Mouse (Mus musculus) heart, adult 2 months (tissue): ENCODE data around the gene Spag16. TPM values are rescaled to one million over a fixed set of nuclear protein-coding genes. Genes with fewer than 3 reads are reported as not detected.

ENCODE experiments used
- DNase-seq, 2 experiments: peaks; one replicate each; pipeline ENCODE4 v3.0.0; 2021
- H3K27ac ChIP-seq: fragments of 200-600 bp; 2 replicates; pipeline ENCODE4 v1.8.1; 2022
- H3K27me3 ChIP-seq: fragments of 200-500 bp; 2 replicates; pipeline ENCODE4 v1.6.1; 2012; ENCODE audit warnings: mild to moderate bottlenecking, low read length, inconsistent platforms, mixed read lengths; ENCODE audit not compliant: control insufficient read depth, insufficient read depth
- H3K36me3 ChIP-seq: fragments of 200-500 bp; 2 replicates; pipeline ENCODE4 v1.6.1; 2012; ENCODE audit warnings: low read length, inconsistent platforms; ENCODE audit not compliant: control insufficient read depth, insufficient read depth
- H3K4me1 ChIP-seq: fragments of 200-500 bp; 2 replicates; pipeline ENCODE4 v1.6.1; 2011; ENCODE audit warnings: low read length; ENCODE audit not compliant: control insufficient read depth, insufficient read depth
- H3K4me3 ChIP-seq: fragments of 200-600 bp; 2 replicates; pipeline ENCODE4 v1.8.1; 2022
- H3K79me2 ChIP-seq: fragments of 200-500 bp; replicated peaks from 2 replicates; pipeline ENCODE4 v1.6.1; 2012; ENCODE audit warnings: mild to moderate bottlenecking, inconsistent platforms, low read length, moderate library complexity, mixed read lengths; ENCODE audit not compliant: control insufficient read depth, insufficient read depth
- H3K9ac ChIP-seq: fragments of 200-500 bp; 2 replicates; pipeline ENCODE4 v1.6.1; 2012; ENCODE audit warnings: low read depth, mild to moderate bottlenecking, control low read depth, inconsistent platforms, low read length, mixed read lengths
- CTCF ChIP-seq: fragments of 200-600 bp; IDR thresholded peaks from 2 replicates; pipeline ENCODE4 v1.8.1; 2022; ENCODE audit warnings: antibody characterized with exemption, mild to moderate bottlenecking, moderate library complexity
- EP300 ChIP-seq: fragments of 200-500 bp; IDR thresholded peaks from 2 replicates; pipeline ENCODE4 v1.6.1; 2011; ENCODE audit warnings: low read depth, low read length, control low read depth; ENCODE audit not compliant: insufficient read depth
- POLR2A ChIP-seq: fragments of 200-500 bp; IDR thresholded peaks from 2 replicates; pipeline ENCODE4 v1.6.1; 2011; ENCODE audit warnings: mild to moderate bottlenecking, low read depth, low read length, control low read depth; ENCODE audit not compliant: insufficient read depth
- WGBS: fragments of 180-500 bp; shearing (Covaris S2); methylation state at CpG from one replicate; pipeline ENCODE4 v1.1.7; 2018; 5-methylcytosine and 5-hydroxymethylcytosine counted together
- intact Hi-C: fragments of 180-260 bp; cut with DNase I; formaldehyde crosslinking; loops from one replicate; pipeline ENCODE4 v1.15.1; 2025
- polyA plus RNA-seq: library from polyadenylated mRNA; depleted of rRNA; stranded (reverse); fragments of >200 nt; gene quantifications from 2 replicates; pipeline ENCODE4 v1.2.3, GENCODE M21; 2012
- total RNA-seq, 2 experiments: library from RNA; stranded (reverse); gene quantifications; 2 replicates each; pipeline ENCODE4 v1.2.3; 2021

Spag16 gene
- total and polyA plus RNA-seq, 3 experiments: 0.47 TPM; not detected in 2

GRCm38 (mm10) chr1:70272753-70273152 is 446.0 kb downstream of the Spag16 start:
- no peaks in the 10 kb centered on the region for H3K27me3 ChIP-seq
- WGBS: 57% methylated on average over 2 of the region's 2 CpGs
- intact Hi-C loops: no loop called here
- no peaks in the 10 kb centered on the region for H3K36me3 ChIP-seq
- H3K4me3 ChIP-seq: no peak overlapping the region
- TF ChIP-seq CTCF (no peak), EP300 (no peak), POLR2A (no peak)
- H3K9ac ChIP-seq: no peak overlapping the region
- DNase-seq: no peak
- H3K79me2 ChIP-seq: no peaks in the 10 kb centered on the region
- H3K4me1 ChIP-seq: no peaks in the 10 kb centered on the region
- H3K27ac ChIP-seq: no peak overlapping the region

GRCm38 (mm10) chr1:70279296-70279695 is 452.5 kb downstream of the Spag16 start:
- Histone ChIP-seq H3K9ac (no peak overlapping the region), H3K36me3 (no peaks in the 10 kb centered on the region), H3K27me3 (no peaks in the 10 kb centered on the region), H3K4me1 (no peaks in the 10 kb centered on the region), H3K27ac (no peak overlapping the region), H3K79me2 (no peaks in the 10 kb centered on the region), H3K4me3 (no peak overlapping the region)
- no peak for DNase-seq
- WGBS: 52% methylated on average over 2 of the region's 2 CpGs
- TF ChIP-seq POLR2A (no peak), CTCF (no peak), EP300 (no peak)
- intact Hi-C loops: no loop called here

- H3K27ac ChIP-seq: no peak overlapping the region
- no peak overlapping the region for H3K4me3 ChIP-seq
- TF ChIP-seq EP300: no peak
- no peak for TF ChIP-seq CTCF
- TF ChIP-seq POLR2A: no peak
- intact Hi-C loops: no loop called here
- no peaks in the 10 kb centered on the region for H3K27me3 ChIP-seq
- no peak for DNase-seq
- WGBS: 81% methylated on average over 1 of the region's 1 CpGs
- no peak overlapping the region for H3K9ac ChIP-seq
- H3K4me1 ChIP-seq: no peaks in the 10 kb centered on the region
- H3K36me3 ChIP-seq: no peaks in the 10 kb centered on the region
- no peaks in the 10 kb centered on the region for H3K79me2 ChIP-seq
Measured at GRCm38 (mm10) chr1:70283388-70283787, 456.6 kb downstream of the Spag16 start.

- no peak overlapping the region for H3K27ac ChIP-seq
- WGBS: 28% methylated on average over 1 of the region's 1 CpGs
- no peak overlapping the region for H3K4me3 ChIP-seq
- no peaks in the 10 kb centered on the region for H3K79me2 ChIP-seq
- no peaks in the 10 kb centered on the region for H3K36me3 ChIP-seq
- no peaks in the 10 kb centered on the region for H3K27me3 ChIP-seq
- intact Hi-C loops: no loop called here
- no peak overlapping the region for H3K9ac ChIP-seq
- H3K4me1 ChIP-seq: no peaks in the 10 kb centered on the region
- TF ChIP-seq EP300: no peak
- TF ChIP-seq CTCF: no peak
- TF ChIP-seq POLR2A: no peak
- no peak for DNase-seq
Measured at GRCm38 (mm10) chr1:70284140-70284539, 457.4 kb downstream of the Spag16 start.

- 73% methylated on average over 13 of the region's 13 CpGs for WGBS
- Histone ChIP-seq H3K9ac (no peak overlapping the region), H3K27me3 (no peaks in the 10 kb centered on the region), H3K27ac (no peak overlapping the region), H3K4me1 (no peaks in the 10 kb centered on the region), H3K36me3 (no peaks in the 10 kb centered on the region), H3K79me2 (no peaks in the 10 kb centered on the region), H3K4me3 (no peak overlapping the region)
- intact Hi-C loops: no loop called here
- no peak for TF ChIP-seq EP300
- TF ChIP-seq CTCF: no peak
- TF ChIP-seq POLR2A: no peak
- DNase-seq: no peak
Measured at GRCm38 (mm10) chr1:70316128-70316765, 489.5 kb downstream of the Spag16 start.

GRCm38 (mm10) chr1:70320951-70321350 is 494.2 kb downstream of the Spag16 start:
- H3K36me3 ChIP-seq: no peaks in the 10 kb centered on the region
- no peaks in the 10 kb centered on the region for H3K4me1 ChIP-seq
- intact Hi-C loops: no loop called here
- no peak for TF ChIP-seq CTCF
- no peak for TF ChIP-seq EP300
- TF ChIP-seq POLR2A: no peak
- no peaks in the 10 kb centered on the region for H3K79me2 ChIP-seq
- WGBS: 63% methylated on average over 4 of the region's 4 CpGs
- no peak overlapping the region for H3K27ac ChIP-seq
- no peaks in the 10 kb centered on the region for H3K27me3 ChIP-seq
- H3K4me3 ChIP-seq: no peak overlapping the region
- no peak overlapping the region for H3K9ac ChIP-seq
- no peak for DNase-seq
